Mouse (Mus musculus) megakaryocyte, adult 5-6 weeks (primary cell): ENCODE measurements around the gene Rbms3. TPM values are rescaled to one million over a fixed set of nuclear protein-coding genes. Genes with fewer than 3 reads are reported as not detected.

ENCODE experiments used
- ATAC-seq: 2 replicates; pipeline ENCODE4 v1.8.0; 2016; ENCODE audit warnings: mild to moderate bottlenecking, inconsistent platforms; ENCODE audit not compliant: poor library complexity, severe bottlenecking
- total RNA-seq, 2 experiments: library from RNA; stranded (forward) in 1 of 2; stranded (reverse) in 1 of 2; fragments of 153-499, 151-499 nt in 1 of 2; fragments of 221-1000, 200-1000 nt in 1 of 2; gene quantifications; 2 replicates each; pipeline versions ENCODE4 v1.2.3 to v1.2.4; 2015 to 2017

Rbms3 gene
- total RNA-seq, 2 experiments from 2014 or later = 0.04 to 0.25 TPM

DNA sequence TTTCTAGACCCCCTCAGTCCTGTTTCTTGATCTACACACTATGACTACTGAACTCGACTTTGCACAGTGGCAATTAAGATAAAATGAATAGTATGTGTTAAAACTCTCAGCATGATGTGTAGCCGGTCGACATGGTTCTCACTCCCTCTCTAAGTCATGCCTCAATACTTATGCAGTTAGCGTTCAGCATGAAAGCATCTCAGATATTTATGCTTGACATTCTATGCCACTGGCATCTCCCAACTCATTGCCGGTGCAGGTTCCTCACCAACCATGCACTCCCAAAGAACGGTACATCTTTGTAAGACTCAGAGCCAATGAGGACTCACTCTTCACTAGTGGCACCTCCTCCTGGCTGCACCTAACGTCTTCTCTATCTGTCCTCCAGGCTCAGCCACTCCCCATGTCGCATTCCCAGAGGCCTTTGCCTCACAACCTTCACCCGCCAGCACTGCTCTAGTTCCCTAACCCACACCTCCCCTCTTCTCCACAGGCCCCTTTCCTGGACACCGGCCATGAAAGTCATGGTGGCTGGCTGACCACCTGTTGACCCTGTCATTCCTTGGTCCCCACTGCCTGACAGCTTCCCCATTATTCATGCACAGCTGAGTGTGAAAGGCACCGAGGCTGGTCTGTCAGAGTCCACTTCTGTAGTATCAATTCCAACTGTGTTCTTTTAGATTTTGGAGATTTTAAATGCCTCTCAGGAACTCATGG, 561.9 kb downstream of the Rbms3 start:
- no peak for ATAC-seq

DNA sequence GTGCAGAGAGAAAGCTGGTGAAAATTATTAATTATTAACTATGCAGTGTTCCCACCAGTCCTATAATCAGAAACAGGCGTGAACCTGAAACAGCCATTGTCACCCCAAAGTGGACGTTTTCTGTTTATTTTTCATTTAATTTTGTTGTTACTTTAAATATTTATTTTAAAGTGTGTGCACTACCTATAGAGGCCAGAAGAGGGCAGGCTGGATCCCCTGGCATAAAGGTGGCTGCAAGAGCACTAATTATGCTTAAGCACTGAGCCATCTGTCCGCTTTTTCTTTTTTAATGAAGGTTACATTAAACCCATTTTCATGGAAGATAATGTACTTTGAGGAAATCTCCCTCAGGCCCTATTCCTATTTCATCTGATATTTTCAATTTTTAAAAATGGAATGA, 563.2 kb downstream of the Rbms3 start:
- no peak for ATAC-seq

DNA sequence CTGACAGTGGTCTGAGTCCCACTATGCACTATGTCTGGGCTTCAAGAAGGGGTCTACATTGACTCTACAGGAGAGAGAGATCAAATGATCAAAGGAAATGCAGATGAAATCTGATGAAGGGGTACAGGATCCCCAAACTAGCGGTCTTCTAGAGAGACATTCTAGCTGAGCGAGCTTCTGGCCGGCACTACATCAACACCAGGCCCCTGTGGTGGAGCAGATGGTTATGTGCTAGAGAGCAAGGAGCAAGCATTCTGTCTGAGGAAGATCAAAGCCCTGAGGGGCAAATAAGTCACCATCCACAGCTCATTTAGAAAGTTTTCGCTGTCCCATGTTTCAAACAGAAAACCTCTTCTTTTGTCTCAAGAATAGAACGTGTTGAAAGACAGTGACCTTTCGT, 564.1 kb downstream of the Rbms3 start:
- no peak for ATAC-seq

DNA sequence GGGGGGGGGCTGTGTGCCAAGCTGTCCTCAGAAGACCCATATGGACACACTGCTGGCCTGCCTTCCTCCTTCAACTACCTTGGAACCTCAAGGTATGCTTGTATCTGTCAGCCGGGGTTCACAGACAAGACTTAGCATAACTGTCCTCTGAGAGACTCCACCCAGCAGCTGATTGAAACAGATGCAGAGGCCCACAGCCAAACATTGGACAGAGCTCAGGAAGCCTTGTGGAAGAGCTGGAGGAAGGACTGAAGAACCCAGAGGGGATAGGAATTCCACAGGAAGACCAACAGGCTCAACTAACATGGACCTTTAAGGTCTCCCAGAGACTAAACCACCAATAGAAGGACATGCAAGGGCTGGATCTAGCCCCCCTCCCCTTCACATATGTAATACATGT, 570.1 kb downstream of the Rbms3 start:
- ATAC-seq = no peak

DNA sequence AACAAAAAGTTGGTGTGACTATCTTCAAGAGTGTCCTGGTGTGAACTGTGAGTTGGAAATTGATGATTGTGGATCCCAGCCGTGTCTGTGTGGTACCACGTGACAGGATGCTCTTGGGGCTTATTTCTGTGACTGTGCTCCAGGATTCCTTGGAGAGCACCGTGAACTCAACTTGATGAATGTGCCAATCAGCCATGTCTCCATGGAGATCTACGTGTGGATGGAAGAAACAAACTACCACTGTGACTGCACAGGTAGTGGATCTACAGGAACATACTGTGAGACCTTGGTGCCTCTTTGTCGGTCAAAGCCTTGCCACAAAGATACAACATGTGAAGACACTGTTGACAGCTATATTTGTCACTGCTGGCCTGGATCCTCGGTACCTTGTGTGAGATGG, 570.6 kb downstream of the Rbms3 start:
- no peak for ATAC-seq

DNA sequence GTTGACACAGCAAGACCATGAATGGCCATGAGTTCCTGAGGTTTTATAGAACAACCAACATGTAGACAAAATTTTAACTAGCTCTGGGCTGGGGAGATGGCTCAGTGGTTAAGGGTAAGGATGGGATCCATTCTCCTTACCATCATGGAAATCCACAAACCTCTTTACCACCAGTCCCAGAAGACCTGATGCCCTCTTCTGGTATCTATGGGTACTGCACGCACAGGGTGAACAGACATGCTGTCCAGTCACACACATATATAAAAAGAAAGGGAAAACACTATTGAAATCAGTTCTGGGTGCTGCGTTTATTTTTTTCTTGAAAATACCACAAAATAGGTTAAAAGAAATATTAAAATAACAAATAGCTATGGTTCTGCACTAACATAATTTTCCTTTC, 577.8 kb downstream of the Rbms3 start:
- ATAC-seq = no peak

DNA sequence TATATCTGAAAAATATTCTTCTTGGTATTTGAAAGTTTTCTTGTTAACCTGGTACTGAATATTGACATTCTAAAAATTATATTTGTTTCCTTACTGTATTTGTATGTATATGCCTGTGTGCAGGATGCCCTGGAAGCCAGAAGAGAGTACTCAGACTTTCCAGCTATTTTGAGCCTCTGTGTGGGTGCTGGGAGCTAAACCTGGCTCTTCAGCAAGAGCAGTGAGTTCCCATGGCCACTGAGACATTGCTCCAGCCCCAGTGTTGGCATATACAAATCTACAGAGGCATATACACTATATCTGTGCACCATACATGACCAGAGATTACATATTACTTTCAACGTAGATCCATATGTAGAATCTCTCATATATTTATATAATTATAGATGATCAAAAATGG, 581.1 kb downstream of the Rbms3 start:
- no peak for ATAC-seq

DNA sequence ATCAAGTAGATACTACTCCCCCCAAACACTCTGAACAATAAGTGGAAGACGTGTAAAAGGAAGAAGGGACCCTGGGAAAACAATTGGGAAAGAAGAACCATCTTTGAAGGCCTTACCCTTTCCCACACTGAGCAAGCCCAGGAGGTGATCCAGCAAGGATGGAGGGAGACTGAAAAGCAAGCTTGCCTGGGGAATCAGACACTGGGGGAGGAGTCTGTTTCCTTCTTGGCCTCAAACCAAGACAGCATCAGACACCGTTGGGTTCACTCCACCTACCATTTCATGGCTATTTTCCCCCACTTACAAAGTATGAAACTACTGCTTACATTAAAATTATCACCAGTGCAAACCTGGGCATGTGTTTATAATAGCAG, 587.7 kb downstream of the Rbms3 start:
- no peak for ATAC-seq

DNA sequence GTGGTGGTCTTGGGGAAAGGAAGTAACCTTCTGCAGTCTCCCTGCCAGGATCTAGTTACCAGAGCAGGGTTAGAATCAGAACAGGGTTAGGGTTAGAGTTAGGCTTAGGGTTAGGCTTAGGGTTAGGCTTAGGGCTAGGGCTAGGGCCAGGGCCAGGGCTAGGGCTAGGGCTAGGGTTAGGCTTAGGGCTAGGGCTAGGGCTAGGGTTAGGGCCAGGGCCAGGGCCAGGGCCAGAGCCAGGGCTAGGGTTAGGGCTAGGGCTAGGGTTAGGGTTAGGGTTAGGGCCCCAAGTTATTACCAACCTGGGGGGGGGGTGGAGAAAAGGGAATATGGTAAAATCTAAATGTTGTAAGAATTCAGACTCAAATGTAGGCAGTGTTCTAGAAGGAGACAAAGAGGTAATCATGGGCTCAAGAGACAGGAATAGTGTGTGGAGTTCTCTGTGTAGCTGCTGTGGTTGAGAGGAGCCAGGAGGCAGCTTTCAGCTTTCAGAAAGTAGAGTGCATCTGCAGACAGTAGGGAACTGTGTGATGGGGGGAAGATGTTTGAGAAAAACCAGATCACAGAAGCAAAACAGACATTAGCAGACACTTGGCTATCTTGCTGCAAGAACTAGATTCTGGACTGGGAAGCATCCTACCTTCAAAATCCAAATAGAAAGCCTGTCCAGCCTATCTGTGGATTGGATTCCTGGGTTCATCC, 588.3 kb downstream of the Rbms3 start:
- no peak for ATAC-seq

DNA sequence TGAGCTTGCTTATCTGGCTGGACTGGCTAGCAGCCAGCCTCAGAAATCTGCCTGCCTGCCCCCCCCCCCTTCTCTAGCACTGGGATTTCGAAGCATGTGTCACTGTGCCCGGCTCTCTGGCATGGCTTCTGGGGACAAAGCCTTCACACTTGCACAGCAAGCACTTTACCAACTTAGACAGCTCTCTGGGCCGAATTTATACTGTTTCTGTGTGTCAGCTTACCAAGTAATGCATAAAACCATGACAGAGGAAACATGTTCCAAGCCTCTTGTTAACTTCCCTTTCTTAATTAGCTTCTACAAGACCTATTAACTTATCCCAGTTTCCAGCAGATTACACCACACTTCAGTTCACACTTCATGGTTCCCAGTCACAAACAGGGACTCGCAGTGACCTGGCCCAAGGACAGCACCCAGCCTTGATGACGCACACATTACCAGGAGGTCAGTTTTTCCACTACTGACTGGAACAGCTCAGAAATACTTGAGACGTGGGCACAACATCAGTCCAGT, 589.7 kb downstream of the Rbms3 start:
- no peak for ATAC-seq

DNA sequence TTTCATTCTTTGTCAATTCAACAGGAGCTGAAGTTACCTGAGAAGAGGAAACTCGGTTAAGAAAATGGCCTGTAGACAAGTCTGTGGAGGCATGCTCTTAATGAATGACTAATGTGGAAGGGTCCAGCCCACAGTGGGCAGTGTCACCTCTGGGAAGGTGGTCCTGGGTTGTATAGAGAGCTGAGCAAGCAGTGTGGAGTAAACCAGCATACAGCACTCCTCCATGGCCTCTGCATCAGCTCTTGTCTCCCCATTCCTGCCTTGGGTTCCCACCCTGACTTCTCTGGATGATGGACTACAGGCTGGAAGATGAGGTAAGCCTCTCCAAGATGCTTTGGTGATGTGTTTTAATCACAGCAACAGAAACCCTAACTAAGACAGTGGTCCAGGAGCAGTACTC, 597.0 kb downstream of the Rbms3 start:
- ATAC-seq = no peak

DNA sequence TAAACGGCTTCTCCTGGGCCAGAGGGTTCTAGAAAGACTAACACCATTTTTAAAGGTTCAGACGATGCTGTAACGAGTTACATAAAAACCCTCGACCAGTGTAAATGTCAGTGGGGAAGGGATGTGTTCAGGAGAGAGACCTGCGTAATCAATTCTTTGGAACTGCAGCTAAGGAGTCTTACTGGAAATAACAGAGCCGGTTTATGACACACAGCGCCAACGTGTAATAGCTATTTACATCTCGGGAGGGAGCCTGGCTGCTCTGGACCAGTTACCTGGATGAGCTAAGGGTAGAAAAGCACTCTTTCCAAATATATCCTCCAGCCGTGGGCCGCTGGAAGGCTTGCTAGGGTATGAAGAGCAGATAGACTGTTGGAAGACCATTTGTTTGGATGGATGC, 598.5 kb downstream of the Rbms3 start:
- ATAC-seq = no peak

DNA sequence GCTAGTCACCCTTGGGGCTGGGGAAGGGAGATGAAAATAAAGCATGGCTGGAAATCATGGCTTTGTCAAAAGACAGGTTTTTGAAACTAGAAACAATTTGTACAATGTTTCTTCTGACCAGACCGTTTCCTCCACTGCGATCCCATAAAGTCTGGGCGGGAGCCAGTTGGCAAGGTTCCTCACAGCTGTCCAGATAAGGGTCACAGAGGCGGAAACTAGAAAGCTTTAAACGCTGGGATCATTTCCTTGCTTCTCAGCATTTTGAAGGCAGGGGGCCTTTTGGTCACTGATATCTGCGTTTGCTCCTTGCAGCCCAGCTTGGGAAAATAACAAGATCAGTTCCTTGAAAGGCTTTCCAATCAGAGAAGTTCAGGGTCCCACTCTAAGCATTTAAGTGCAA, 598.9 kb downstream of the Rbms3 start:
- ATAC-seq = no peak

DNA sequence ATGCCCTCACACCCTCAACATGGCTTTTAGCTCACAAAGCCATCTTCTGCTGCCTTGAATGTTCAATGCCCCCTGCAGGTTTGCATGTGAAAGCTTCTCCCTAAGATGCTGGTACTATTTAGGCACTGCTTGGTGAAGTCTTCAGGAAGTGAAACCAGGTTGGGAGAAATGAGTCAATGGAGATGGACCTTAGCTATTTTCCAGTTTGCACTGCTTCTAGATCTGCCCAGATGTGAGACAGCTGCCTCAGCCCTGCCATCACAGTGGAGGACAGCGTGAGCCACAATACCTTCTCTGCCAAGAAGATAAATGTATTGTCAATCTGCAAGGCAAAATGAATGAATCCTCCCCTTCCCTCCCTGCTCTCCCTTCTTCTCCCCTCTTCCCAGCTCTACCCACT, 599.8 kb downstream of the Rbms3 start:
- ATAC-seq = 0 out of 2 replicates have a peak, but pooled peaks have one; percentile 38

DNA sequence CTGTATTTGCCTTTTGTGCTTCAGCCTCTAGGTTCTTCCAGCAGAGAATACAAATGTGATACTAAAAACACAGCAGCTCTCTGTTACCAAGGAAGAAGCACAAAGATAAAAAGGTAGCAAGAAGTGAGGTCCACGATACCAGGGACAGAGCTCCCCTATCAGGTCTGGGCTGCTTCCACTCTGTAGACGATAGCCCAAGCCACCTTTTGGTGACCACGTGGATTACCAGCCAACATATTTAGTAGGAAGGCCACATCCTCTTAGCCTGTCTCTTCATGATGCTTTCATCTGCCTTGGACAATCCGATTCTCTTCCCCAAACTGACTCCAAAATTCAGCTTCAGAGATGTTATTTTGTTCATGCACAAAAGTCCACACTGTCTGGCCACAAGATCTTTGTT, 601.1 kb downstream of the Rbms3 start:
- no peak for ATAC-seq

DNA sequence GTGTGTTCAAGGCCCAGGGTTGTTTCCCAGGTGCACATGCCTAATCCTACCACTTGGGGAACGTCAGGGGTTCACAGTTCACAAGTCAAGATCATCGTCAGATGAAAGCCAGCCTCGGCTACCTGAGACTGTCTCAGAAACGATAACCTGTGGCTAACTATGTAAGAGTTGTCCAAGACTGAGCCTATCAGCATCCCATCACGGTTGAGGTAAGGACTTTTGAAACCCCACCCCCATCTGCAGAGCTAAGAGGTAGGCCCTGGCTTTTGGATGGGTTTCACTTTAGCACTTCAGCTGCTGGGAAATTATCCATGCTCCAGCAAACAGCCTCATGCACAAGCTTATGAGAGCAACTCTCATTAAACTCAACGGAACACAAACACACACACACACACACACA, 607.6 kb downstream of the Rbms3 start:
- no peak for ATAC-seq

DNA sequence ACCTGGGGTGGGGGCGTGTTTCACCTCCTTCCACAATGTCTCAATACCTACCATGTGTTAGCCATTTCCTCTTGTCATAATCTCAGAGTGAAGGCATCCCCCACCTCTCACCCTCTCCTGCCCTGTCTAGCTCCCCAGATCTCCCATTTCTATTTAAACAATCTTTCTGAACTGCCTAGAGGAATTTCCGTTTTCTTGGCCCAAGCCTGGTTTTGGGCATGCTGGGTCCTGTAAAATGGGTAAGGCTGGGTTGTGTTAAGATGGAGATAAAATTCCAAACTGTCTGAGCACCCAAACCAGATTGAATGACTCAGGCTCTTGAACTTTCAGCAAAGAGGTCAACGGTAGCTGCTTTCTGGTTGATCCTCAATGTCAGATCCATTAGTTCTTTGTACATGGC, 608.2 kb downstream of the Rbms3 start:
- no peak for ATAC-seq

DNA sequence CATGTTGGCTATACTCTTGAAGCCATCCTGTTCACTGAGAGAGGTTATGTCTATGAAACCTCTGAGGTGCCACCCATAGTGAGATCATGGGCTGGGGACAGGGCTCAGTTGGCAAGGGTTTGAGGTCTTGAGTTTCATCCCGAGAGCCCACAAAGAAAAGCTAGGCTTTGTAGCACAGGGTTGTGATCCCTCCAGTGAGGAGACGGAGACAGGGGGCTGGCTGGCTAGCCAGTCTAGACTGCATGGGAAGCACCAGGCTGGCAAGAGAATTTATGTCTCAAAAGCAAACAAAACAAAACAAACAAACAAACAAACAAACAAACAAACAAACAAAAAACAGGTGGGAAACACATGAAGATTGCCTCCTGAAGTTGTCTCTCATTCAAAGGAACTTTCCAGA, 609.5 kb downstream of the Rbms3 start:
- ATAC-seq = no peak

DNA sequence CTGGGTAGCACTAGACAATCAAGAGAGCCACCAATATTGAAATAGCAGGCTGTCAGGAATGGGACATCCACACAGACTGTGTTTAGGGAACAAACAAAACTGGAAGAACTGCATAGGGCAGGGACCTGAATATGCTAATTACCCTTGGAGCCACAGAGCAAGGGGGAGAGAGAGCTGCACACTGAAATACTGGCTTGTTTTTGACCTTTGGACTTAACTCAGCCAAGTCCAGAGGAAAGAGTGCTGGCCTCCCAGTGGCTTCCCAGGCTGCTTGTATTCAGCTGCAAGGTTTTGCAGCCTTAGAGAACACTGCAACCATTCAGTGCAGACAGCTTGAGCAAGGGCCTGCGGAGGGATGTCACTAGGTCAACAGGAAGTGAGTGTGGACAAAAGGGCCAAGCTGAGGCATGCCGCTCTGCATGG, 611.0 kb downstream of the Rbms3 start:
- ATAC-seq = no peak

DNA sequence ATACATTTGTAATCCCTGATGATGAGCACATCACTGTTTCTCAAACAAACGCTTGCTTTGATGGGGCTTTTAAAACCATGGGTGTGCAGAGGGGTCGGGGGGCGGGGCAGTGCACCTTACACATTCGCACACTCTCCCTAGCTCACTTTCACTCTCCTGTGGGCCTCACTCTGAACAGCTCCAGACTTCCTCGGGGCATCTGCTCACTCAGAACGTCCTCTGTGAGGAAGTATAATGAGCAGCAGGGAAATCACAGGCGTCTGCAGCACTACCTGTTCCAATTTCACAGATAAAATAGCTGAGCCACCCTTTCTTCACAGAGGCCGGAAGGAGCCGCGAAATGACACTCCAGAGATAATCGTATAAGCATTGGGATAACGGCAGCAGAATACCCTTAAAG, 611.4 kb downstream of the Rbms3 start:
- ATAC-seq = no peak

DNA sequence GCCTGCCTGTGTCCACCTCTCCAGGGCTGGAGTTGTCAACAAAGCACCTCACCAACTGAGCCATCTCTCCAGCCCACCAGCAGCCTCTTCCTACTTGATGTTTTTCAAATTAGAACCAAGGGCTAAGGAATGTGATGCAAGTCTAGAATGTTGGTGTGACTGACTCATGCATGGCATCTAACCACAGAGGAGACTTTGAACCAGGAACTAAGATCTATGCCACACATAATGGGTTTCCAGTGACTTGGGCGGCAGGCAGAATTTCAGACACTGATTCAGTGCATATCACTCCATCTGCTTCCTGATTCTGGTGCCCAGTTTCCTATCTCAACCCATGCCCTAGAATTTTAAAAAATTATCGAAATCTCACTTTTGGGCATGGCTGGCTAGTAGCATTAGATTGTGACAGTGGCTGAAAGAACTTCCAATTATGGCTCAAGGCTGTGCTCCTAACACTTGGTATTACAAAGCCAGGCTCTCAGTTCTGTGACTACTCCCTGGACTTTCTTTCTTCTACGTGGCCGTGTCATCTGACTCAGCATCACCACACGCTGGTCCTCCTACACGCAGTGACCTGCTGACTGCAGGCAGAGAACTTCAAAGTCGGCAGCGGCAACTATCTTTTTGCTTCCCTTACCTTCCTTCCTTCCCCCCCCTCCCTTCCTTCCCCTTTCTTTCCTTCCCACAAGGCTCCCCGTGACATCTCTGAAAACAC, 613.0 kb downstream of the Rbms3 start:
- ATAC-seq = no peak

DNA sequence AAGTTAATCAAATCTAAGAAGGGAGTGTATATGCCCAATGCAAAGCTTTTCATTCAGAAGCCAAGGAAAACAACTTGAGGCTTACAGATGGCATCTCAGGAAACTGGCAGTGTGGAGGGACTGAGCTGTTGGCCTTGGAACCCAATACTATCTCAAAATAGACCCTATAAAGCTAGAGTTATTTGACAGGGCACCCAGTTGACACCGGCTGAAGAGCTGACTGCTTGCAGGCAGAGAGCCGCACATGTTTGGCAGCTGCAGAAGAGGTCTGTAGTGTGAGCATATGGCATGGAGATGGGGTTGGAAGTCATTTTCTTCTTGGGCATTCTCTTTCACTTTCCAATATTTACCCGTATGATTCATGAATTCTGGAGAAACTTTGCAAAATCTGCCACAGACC, 616.3 kb downstream of the Rbms3 start:
- ATAC-seq = no peak
